Mouse (Mus musculus) olfactory bulb, adult 2 months (tissue): ENCODE data around the gene Tssk4. TPM values are rescaled to one million over a fixed set of nuclear protein-coding genes. Genes with fewer than 3 reads are reported as not detected.

ENCODE experiments used
- H3K27ac ChIP-seq: fragments of 200-500 bp; 2 replicates; pipeline ENCODE4 v1.5.1; 2012; ENCODE audit warnings: low read depth, low read length; ENCODE audit not compliant: insufficient read depth
- H3K4me1 ChIP-seq: fragments of 200-500 bp; 2 replicates; pipeline ENCODE4 v1.6.1; 2012; ENCODE audit warnings: low read length; ENCODE audit not compliant: control insufficient read depth, insufficient read depth
- H3K4me3 ChIP-seq: fragments of 200-500 bp; 2 replicates; pipeline ENCODE4 v1.5.1; 2012; ENCODE audit warnings: mild to moderate bottlenecking, low read depth, low read length, moderate library complexity; ENCODE audit not compliant: insufficient read depth
- CTCF ChIP-seq: fragments of 200-500 bp; IDR thresholded peaks from 2 replicates; pipeline ENCODE4 v1.5.1; 2012; ENCODE audit warnings: low read depth, mild to moderate bottlenecking, low read length, moderate library complexity; ENCODE audit not compliant: insufficient read depth
- POLR2A ChIP-seq: fragments of 200-500 bp; IDR thresholded peaks from 2 replicates; pipeline ENCODE4 v1.6.1; 2012; ENCODE audit warnings: mild to moderate bottlenecking, low read depth, low read length, moderate library complexity; ENCODE audit not compliant: insufficient read depth
- WGBS: fragments of 180-500 bp; shearing (Covaris S2); methylation state at CpG from one replicate; pipeline ENCODE4 v1.1.7; 2018; 5-methylcytosine and 5-hydroxymethylcytosine counted together
- polyA plus RNA-seq: library from polyadenylated mRNA; stranded (reverse); fragments of >200 nt; gene quantifications from 2 replicates; pipeline ENCODE4 v1.2.4, GENCODE M21; 2012; ENCODE audit warnings: low replicate concordance; ENCODE audit not compliant: missing spikeins, insufficient read depth, insufficient read length

Tssk4 gene
- polyA plus RNA-seq, 1 experiment, result not detected

DNA sequence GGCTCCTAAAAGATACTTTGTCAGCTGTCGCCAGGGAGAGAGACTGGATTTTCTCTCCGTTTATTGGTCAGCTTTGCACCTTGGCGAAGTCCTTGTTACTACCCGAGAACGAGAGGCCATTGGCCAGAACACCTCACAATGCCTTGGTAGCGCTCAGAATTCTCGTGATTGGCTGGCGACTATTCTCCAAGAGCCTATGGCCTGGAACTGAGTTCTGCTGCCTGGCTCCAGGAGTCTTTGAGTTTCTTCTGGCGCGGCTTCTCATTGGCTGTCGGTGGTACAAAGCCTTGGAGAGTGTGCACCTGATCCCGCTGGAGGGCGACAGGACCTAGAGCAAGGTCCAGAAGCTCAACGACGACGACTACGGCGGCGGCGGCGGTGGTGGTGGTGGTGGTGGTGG is 32.2 kb upstream of the Tssk4 start, which contains the start of gene Rec8:
Rec8 (plus strand) TSS at position 216 of the 400 bp plus-strand sequence.
- Histone ChIP-seq H3K4me3 (peak within 1 kb of the TSS; percentile 12), H3K4me1 (no peaks in the 10 kb centered on the region), H3K27ac (no peak within 1 kb of the TSS)
- WGBS, result 32% methylated on average over 21 of the region's 21 CpGs
- no peak for TF ChIP-seq CTCF
- TF ChIP-seq POLR2A, result no peak

DNA sequence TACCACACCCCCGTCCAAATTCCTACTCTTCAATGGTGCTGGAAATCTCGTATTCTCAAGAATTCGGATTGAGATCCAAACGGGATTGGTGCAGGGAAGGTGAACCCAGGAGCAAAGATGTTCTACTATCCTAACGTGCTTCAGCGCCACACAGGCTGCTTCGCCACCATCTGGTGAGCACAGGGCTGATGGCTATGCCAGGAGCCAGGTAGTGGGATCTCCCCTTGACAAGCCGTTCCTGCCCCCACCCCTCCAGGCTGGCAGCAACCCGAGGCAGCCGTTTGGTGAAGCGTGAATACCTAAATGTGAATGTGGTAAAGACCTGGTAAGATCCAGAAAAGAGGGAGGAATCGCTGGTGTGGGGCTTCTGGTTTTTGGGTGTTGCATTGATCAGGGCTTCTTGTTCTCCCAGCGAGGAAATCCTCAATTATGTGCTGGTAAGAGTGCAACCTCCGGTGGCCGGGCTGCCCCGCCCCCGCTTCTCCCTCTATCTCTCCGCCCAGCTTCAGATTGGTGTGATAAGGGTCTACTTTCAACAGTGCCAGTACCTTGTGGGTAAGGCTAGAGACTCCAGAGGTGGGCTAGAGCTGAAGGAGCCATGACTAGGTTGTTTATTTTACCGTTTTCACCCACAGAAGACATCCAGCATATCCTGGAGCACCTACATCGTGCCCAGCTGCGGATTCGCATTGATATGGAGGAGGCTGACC is 31.3 kb upstream of the Tssk4 start:
- Histone ChIP-seq H3K4me1 (no peaks in the 10 kb centered on the region), H3K4me3 (peak overlapping the region; percentile 12), H3K27ac (no peak overlapping the region)
- WGBS, result 55% methylated on average over 22 of the region's 22 CpGs
- no peak for TF ChIP-seq CTCF

DNA sequence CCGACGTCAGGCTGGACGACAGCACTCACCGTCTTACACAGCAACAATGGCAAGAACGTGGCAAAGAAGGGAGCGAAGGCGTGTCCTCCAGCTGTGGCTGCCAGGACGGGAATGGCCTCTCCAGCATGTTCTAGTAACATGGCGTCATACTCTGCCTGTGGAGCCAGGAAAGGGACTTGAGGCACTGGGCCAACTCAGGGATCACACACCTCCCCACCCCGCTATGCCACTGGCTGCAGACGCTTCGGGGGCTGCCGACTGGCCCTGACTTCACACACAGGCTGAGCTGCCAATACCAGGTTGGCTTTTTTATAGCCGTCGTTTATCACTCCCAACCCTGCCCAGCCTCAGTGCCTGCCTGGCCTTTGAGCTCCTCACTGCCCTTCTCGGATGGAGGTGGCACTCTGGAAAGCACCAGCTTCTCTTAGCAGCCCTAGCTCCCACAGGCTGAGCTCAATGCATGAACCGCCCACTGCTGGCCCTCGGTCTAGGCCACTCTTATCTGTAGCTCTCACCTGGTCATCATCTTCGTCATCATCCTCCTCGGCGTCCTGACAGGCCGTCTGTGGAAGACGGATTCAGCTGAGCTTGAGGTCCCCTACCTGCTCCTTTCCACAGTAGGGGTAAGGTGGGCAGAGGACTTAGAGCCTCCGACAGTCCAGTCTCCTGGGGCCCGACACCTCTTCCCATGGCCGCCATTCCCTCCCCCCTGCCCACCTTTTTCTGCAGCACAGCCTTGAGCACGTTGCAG is 21.7 kb upstream of the Tssk4 start:
- WGBS, result 91% methylated on average over 27 of the region's 27 CpGs
- TF ChIP-seq POLR2A (no peak), CTCF (no peak)
- Histone ChIP-seq H3K27ac (no peak overlapping the region), H3K4me1 (no peaks in the 10 kb centered on the region), H3K4me3 (no peak overlapping the region)

DNA sequence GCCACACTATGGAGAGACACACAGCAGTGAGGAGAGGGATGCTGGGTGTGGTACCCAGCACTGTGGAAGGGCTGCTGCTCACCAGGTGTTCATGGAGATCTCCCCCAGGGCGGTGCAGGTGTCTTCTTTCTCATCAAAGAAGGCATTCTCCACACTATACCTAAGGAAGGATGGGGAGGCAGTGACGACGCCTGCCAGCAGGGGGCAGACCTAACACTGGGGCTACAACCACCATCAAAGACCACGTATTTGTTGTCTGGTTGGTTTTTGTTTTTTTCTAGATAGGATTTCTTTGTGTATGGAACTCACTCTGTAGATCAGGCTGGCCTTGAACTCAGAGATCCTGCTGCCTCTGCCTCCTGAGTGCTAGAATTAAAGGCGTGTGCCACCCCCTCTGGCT is 20.7 kb upstream of the Tssk4 start:
- H3K4me3 ChIP-seq, result no peak overlapping the region
- no peak overlapping the region for H3K27ac ChIP-seq
- H3K4me1 ChIP-seq, result peaks cover 4% of the 10 kb centered on the region; the same call in 1 of the 2 replicates
- TF ChIP-seq POLR2A (no peak), CTCF (no peak)
- WGBS, result 46% methylated on average over 5 of the region's 5 CpGs

DNA sequence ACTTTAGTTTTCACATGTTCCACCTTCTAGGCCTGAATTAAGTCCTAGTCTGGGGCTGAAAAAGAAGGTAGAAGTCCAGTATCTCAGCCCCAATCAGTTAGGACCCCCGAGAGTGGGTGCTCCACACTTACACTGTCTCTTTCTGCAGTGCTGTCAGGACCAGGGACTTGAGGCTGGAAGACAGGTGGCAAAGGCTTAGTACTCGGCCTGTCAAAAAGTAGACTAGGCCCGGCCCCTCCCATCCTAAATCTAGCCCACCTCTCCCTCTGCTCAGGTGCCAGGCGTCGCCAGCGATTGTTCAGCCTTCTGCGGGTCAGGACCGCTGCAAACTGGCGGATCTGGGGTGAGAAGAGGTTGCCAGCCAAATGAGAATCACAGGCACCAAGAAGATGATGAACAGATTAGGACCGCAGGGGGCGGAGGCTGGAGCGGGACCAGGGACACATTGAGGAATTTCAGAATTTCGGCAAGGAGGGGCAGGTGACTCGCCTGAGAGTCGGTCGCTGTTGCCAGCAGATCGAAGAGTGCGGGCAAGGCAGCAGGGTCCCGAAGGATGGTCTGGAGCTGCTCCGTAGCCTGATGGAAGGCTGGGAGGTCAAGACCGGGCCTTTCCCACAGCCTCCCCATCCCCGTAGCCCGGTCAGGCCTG is 15.0 kb upstream of the Tssk4 start:
- H3K4me1 ChIP-seq, result peaks cover 14% of the 10 kb centered on the region; the same call in 1 of the 2 replicates
- TF ChIP-seq POLR2A (no peak), CTCF (no peak)
- WGBS, result 3% methylated on average over 23 of the region's 23 CpGs
- no peak overlapping the region for H3K27ac ChIP-seq
- peak overlapping the region; percentile 67 for H3K4me3 ChIP-seq

DNA sequence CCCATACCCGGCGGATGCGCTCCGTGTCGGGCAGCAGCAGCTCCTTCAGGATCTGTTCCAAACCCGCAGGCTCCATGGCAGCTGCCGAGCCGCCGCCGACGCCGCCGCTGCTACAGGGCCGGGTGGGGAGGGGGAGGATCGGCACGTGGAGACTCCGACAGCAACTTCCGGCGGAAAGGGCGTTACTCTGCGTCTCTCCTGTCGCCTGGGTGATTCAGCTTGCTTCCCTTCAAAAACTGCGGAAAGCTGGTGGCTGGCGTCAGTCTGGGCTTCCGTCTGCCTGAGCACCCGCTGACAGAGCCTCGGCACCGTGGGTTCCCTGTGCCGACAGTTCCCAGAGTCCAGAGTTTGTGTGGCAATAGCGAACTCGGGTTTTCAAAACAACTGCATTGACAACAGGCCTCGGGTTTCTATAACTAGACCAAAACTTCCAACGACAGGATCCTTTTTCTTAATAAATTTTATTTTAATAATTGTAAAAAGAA is 14.4 kb upstream of the Tssk4 start, which contains the start of gene Ipo4:
Ipo4 (minus strand) TSS at position 435 of the 485 bp plus-strand sequence.
- WGBS, result under 1% methylated on average over 33 of the region's 33 CpGs
- H3K4me1 ChIP-seq, result peaks cover 14% of the 10 kb centered on the region; the same call in 1 of the 2 replicates
- no peak within 1 kb of the TSS; the same call in 1 of the 2 replicates for H3K27ac ChIP-seq
- TF ChIP-seq CTCF (no peak), POLR2A (peak; percentile 59; the same call in 1 of the 2 replicates)
- peak within 1 kb of the TSS; percentile 67 for H3K4me3 ChIP-seq

DNA sequence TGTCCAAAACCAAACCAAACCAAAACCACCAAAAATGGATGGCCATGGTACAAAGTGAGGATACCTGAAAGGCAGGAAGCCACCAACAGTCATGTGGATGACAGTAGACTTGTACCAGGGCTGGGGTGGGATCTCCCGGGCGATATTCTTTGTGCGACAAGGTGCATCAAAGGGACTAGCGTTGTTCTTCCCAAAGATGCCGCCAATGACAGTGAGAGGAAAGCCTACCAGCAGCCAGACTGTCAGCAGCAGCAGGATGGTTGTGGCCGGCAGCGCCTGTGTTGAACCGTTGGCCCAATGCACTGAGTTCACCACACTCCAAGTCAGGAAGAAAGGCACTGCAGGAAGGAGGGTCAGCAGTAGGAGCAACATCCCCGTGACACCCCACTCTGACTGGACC is 12.2 kb upstream of the Tssk4 start, which contains the start of gene Gm49378:
Gm49378 (minus strand) TSS at position 101 of the 400 bp plus-strand sequence.
- Histone ChIP-seq H3K4me3 (no peak within 1 kb of the TSS), H3K4me1 (peaks cover 19% of the 10 kb centered on the region), H3K27ac (no peak within 1 kb of the TSS)
- TF ChIP-seq CTCF, result no peak
- 94% methylated on average over 9 of the region's 9 CpGs for WGBS

DNA sequence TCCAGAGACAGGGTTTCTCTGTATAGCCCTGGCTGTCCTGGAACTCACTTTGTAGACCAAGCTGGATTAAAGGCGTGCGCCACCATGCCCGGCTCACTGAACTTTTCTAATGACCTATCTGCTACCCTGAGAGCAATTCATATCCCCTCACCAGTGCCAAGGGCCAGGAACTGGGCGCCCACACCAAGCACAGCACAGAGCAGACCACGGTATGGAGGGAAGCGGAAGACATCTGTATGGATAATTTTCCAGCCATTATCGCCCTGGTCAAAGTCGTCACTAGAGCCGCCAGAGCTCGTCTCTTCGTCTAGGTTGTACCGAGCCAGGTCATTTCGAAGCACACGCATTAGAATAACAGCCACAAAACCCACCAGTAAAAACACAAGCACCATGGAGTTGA is 9.2 kb upstream of the Tssk4 start:
- TF ChIP-seq POLR2A (no peak), CTCF (no peak)
- WGBS, result 94% methylated on average over 14 of the region's 14 CpGs
- no peak overlapping the region for H3K4me3 ChIP-seq
- H3K27ac ChIP-seq, result no peak overlapping the region
- H3K4me1 ChIP-seq, result peaks cover 15% of the 10 kb centered on the region

DNA sequence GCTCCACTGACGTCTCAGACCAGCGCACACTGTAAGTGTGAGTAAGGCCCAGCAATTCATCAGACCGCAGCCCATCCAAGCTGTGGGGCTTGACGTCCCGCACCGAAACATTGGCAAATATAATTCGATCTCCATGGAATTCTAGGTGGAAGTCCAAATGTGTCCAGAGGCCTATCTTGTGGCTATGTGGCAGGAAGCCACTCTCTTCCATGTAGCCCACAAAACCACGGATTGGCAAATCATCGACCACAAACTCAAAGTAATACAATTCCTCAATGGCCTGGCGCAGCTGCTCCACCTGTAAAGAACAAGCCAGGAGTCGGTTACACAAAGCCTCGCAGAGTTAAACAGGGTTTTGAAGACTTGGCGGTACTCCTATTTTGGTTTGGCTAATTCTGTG is 8.7 kb upstream of the Tssk4 start:
- H3K4me3 ChIP-seq, result no peak overlapping the region
- H3K27ac ChIP-seq, result no peak overlapping the region
- WGBS, result 94% methylated on average over 13 of the region's 13 CpGs
- peaks cover 14% of the 10 kb centered on the region for H3K4me1 ChIP-seq
- TF ChIP-seq POLR2A, result no peak
- no peak for TF ChIP-seq CTCF
